Mouse (Mus musculus) lung, embryonic 16.5 days (tissue): ENCODE results near the gene Shb. TPM values are rescaled to one million over a fixed set of nuclear protein-coding genes. Genes with fewer than 3 reads are reported as not detected.

ENCODE experiments used
- ATAC-seq: fragments of 200-750 bp; cut with Nextera tagmentation; 2 replicates; pipeline ENCODE4 v1.8.0; 2017; ENCODE audit warnings: low read depth, mild to moderate bottlenecking, moderate library complexity
- H3K27ac ChIP-seq: fragments of 300-500 bp; sonication (generic); 2 replicates; pipeline ENCODE4 v1.5.1; 2014; ENCODE audit warnings: mild to moderate bottlenecking, control low read depth, low read length
- H3K27me3 ChIP-seq: fragments of 300-500 bp; sonication (generic); 2 replicates; pipeline ENCODE4 v1.6.1; 2014; ENCODE audit warnings: low read depth, low read length, mixed read lengths; ENCODE audit not compliant: control insufficient read depth, insufficient read depth
- H3K36me3 ChIP-seq: fragments of 300-500 bp; sonication (generic); 2 replicates; pipeline ENCODE4 v1.6.1; 2014; ENCODE audit warnings: low read length; ENCODE audit not compliant: control insufficient read depth, insufficient read depth
- H3K4me1 ChIP-seq: fragments of 300-500 bp; sonication (generic); replicated peaks from 2 replicates; pipeline ENCODE4 v1.6.1; 2014; ENCODE audit warnings: low read length, mixed read lengths; ENCODE audit not compliant: control insufficient read depth, insufficient read depth
- H3K4me2 ChIP-seq: fragments of 300-500 bp; sonication (generic); 2 replicates; pipeline ENCODE4 v1.6.1; 2014; ENCODE audit warnings: low read depth, low read length, control low read depth
- H3K4me3 ChIP-seq: fragments of 300-500 bp; sonication (generic); 2 replicates; pipeline ENCODE4 v1.5.1; 2014; ENCODE audit warnings: mild to moderate bottlenecking, low read length, control low read depth
- H3K9ac ChIP-seq: fragments of 300-500 bp; sonication (generic); 2 replicates; pipeline ENCODE4 v1.6.1; 2014; ENCODE audit warnings: low read length, control low read depth
- H3K9me3 ChIP-seq: fragments of 300-500 bp; sonication (generic); 2 replicates; pipeline ENCODE4 v1.6.1; 2016; ENCODE audit warnings: low read length; ENCODE audit not compliant: control insufficient read depth
- WGBS: fragments of 180-500 bp; shearing (Covaris S2); extraction: QIAGEN DNeasy Blood & Tissue Kit; methylation state at CpG from one replicate; pipeline ENCODE4 v1.1.7; 2014; 5-methylcytosine and 5-hydroxymethylcytosine counted together
- polyA plus RNA-seq: library from polyadenylated mRNA; unstranded; fragments of >200 nt; fragmentation: Nextera tagmentation; extraction: Ambion mirVana; gene quantifications from 2 replicates; pipeline ENCODE4 v1.2.1, GENCODE M21; 2015

The Shb gene
- polyA plus RNA-seq, 1 experiment from 2014 or later = 12.4 TPM

DNA sequence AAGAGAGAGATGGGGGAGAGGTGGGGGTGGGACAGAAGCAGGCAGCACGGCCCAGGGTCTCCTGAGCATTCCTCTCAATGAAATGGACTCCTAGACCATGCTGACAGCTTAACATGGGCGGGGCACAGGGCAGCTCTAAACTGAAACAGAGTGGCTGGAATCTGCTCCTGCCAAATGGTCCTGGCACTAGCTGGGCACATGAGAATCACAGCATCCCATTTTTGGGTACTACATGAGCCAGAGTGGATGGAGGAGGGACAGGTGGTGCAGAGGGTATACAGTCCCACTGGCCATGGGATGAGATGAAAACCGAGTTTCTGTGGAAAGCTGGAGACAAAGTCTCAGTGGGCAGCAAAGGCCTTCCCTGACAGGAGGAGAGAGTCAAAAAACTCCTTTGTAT lies 87.0 kb downstream of the Shb start:
- H3K9me3 ChIP-seq = no peaks in the 10 kb centered on the region
- ATAC-seq = no peak
- WGBS = 74% methylated on average over 3 of the region's 3 CpGs
- H3K4me1 ChIP-seq = peaks cover 6% of the 10 kb centered on the region
- no peak overlapping the region for H3K9ac ChIP-seq
- H3K4me3 ChIP-seq = no peak overlapping the region
- H3K4me2 ChIP-seq = no peak overlapping the region
- H3K27ac ChIP-seq = no peak overlapping the region
- peaks cover 9% of the 10 kb centered on the region; the same call in 1 of the 2 replicates for H3K36me3 ChIP-seq
- no peaks in the 10 kb centered on the region for H3K27me3 ChIP-seq

DNA sequence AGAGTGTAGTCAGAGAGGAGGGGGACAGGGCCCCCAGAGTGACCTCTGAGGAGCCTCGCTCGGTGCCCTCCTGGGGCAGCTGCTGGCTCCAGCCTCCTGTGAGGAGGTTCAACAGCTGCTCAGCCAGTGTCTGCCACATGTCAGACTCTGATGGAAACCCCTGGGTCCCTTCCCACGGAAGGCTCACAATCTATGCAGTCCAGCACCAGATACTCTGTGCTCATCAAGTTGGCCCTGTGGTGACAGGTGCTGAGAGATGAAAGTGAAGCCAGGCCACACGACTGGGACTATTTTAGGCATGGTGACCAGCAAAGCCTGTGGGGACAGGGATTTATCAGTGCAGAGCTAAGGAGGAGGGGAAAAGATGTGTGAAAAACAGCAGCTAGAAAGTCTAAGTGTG lies 87.5 kb downstream of the Shb start:
- ATAC-seq = no peak
- no peak overlapping the region for H3K27ac ChIP-seq
- H3K9me3 ChIP-seq = no peaks in the 10 kb centered on the region
- H3K36me3 ChIP-seq = peaks cover 10% of the 10 kb centered on the region; the same call in 1 of the 2 replicates
- WGBS = 55% methylated on average over 4 of the region's 4 CpGs
- H3K27me3 ChIP-seq = no peaks in the 10 kb centered on the region
- peaks cover 6% of the 10 kb centered on the region for H3K4me1 ChIP-seq
- no peak overlapping the region for H3K9ac ChIP-seq
- H3K4me3 ChIP-seq = no peak overlapping the region
- no peak overlapping the region for H3K4me2 ChIP-seq

DNA sequence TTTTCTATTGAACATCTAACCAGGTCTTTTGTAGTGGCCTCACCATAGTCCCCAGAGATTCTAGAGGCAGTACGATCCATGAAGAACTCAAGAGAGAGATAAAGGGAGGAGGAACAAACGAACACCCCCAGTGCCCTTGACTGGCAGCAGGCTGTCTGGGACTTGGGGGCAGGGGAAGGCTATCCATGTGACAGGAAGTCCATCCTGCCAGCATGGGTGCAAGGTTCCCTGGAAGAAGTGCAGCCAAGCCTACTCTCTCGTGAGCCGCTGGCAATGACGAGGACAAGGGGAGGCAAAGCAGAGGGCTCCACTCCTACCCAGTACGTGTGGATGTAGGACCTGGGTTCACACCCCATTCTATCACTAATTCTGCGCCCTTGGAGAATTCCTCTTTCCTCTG lies 88.6 kb downstream of the Shb start:
- WGBS = 64% methylated on average over 7 of the region's 7 CpGs
- peaks cover 10% of the 10 kb centered on the region; the same call in 1 of the 2 replicates for H3K36me3 ChIP-seq
- no peak overlapping the region for H3K9ac ChIP-seq
- ATAC-seq = no peak
- peaks cover 6% of the 10 kb centered on the region for H3K4me1 ChIP-seq
- no peak overlapping the region for H3K27ac ChIP-seq
- H3K27me3 ChIP-seq = no peaks in the 10 kb centered on the region
- no peak overlapping the region for H3K4me2 ChIP-seq
- no peaks in the 10 kb centered on the region for H3K9me3 ChIP-seq
- no peak overlapping the region for H3K4me3 ChIP-seq

DNA sequence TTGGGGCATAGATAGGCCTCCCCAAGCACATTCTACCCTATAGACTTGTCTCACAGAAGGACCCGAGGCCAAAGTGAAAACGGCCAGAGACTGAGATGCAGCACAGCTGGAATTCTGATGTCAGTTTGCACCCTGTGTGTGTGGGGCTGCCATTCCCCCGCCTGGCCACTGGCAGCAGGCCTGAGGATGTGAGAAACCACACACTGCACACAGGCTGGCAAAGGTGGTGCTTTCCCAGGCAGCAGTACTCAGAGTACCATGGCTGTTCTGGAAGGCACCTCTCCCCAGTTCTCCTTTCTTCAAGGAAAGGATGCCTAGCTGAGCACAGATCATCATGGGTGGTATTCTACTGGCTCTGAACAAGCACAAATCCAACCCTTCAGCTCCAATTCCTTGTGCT lies 90.0 kb downstream of the Shb start:
- Histone ChIP-seq H3K27ac (no peak overlapping the region), H3K9me3 (no peaks in the 10 kb centered on the region), H3K4me1 (0 out of 2 replicates have a peak, but pooled peaks cover 2% of the 10 kb centered on the region), H3K27me3 (no peaks in the 10 kb centered on the region), H3K9ac (no peak overlapping the region), H3K36me3 (peaks cover 10% of the 10 kb centered on the region; the same call in 1 of the 2 replicates), H3K4me2 (no peak overlapping the region), H3K4me3 (no peak overlapping the region)
- WGBS = 49% methylated on average over 3 of the region's 3 CpGs
- ATAC-seq = no peak

DNA sequence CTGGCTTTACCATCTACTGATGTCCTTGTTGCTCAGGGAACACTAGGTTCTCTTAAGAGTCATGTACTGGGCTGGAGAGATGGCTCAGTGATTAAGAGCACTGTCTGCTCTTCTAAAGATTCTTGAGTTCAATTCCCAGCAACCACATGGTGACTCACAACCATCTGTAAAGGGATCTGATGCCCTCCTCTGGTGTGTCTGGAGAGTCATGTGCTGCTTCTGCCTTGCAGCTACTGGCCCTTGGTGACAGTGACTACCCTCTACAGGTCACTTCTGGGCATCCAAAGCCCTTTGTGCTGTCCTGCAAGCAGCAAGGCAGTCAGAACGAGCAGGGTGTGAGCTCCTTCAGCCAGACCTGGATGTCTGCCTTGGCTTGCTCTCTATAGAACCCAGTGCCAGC lies 90.5 kb downstream of the Shb start:
- Histone ChIP-seq H3K9me3 (no peaks in the 10 kb centered on the region), H3K4me3 (no peak overlapping the region), H3K4me1 (0 out of 2 replicates have a peak, but pooled peaks cover 2% of the 10 kb centered on the region), H3K36me3 (peaks cover 10% of the 10 kb centered on the region; the same call in 1 of the 2 replicates), H3K27me3 (no peaks in the 10 kb centered on the region), H3K4me2 (no peak overlapping the region), H3K9ac (no peak overlapping the region), H3K27ac (no peak overlapping the region)
- no peak for ATAC-seq
- 46% methylated on average over 1 of the region's 1 CpGs for WGBS

DNA sequence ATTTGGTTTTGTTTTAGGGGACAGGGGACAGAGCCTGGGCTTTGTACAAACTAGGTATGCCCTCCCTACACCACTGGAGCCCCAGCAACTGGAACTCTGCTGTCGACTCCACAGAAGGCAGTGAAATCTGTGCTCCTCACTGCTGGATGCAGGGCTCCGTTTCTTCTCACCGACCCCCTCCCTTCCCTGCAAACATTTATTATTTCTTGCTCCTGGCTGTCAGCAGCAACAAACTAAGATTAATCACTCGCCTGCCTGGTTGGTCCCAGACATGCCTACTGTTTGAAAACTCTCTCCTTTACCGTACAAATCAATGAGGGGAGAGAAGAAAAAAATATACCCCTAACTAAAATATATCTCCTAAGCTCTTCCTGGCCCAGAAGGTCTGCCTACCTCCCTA lies 93.0 kb downstream of the Shb start:
- H3K4me3 ChIP-seq = no peak overlapping the region
- H3K27me3 ChIP-seq = no peaks in the 10 kb centered on the region
- H3K4me2 ChIP-seq = no peak overlapping the region
- H3K27ac ChIP-seq = no peak overlapping the region
- H3K4me1 ChIP-seq = peaks cover 13% of the 10 kb centered on the region
- peaks cover 6% of the 10 kb centered on the region; the same call in 1 of the 2 replicates for H3K36me3 ChIP-seq
- WGBS = 29% methylated on average over 5 of the region's 5 CpGs
- no peak for ATAC-seq
- no peak overlapping the region for H3K9ac ChIP-seq
- no peaks in the 10 kb centered on the region for H3K9me3 ChIP-seq

DNA sequence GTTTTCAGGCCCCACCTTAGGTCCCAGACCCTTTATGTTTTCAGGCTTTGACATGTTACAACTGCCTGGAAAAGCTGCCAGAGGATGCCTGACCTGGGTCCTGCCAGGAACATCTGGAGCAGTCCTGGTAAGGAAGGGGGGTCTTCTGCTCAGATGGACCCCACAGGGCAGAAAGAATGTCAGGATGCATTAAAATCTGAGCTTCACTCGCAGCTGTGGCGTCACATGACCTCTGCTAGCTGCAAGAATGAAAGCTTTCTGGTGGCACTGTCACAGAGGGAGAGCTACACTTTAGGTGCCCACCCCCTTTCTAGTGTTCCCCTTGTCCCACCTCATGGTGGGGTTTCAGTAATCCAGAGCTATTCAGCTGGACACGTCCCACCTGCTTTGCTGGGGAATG lies 95.3 kb downstream of the Shb start:
- no peak for ATAC-seq
- Histone ChIP-seq H3K4me1 (peaks cover 11% of the 10 kb centered on the region), H3K27me3 (no peaks in the 10 kb centered on the region), H3K9me3 (no peaks in the 10 kb centered on the region), H3K9ac (no peak overlapping the region), H3K4me3 (no peak overlapping the region), H3K36me3 (peaks cover 3% of the 10 kb centered on the region; the same call in 1 of the 2 replicates), H3K27ac (no peak overlapping the region), H3K4me2 (no peak overlapping the region)
- WGBS = 52% methylated on average over 3 of the region's 3 CpGs

DNA sequence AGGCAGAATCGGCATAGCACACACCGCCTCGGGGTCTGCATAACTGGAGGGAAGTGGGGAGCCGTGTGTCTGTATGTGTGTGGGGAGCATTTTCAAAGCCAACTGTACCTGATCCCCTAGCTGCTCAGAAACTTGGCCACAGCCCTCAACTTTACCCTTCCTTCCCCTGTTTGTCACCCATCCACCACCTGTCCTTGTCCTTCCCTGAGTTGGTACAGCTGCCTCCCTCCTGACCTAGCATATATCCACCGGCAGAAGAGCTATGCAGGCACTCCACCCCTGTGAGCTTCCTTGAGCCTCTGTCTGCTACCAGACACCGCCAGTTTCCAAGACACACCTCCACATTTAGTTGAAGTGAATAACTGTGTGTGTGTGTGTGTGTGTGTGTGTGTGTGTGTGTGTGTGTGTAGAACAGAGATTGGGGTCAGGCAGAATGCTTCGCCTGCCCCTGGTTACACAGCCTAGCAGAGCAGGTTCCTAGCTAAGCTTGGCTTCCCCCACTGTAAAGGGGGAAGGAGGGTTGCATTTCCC lies 95.8 kb downstream of the Shb start:
- no peak overlapping the region for H3K27ac ChIP-seq
- peaks cover 11% of the 10 kb centered on the region for H3K4me1 ChIP-seq
- no peak overlapping the region for H3K4me3 ChIP-seq
- 0 out of 2 replicates have a peak, but pooled peaks have one; percentile 6 for ATAC-seq
- peaks cover 3% of the 10 kb centered on the region; the same call in 1 of the 2 replicates for H3K36me3 ChIP-seq
- no peak overlapping the region for H3K9ac ChIP-seq
- H3K4me2 ChIP-seq = no peak overlapping the region
- H3K27me3 ChIP-seq = no peaks in the 10 kb centered on the region
- no peaks in the 10 kb centered on the region for H3K9me3 ChIP-seq
- 59% methylated on average over 7 of the region's 7 CpGs for WGBS

DNA sequence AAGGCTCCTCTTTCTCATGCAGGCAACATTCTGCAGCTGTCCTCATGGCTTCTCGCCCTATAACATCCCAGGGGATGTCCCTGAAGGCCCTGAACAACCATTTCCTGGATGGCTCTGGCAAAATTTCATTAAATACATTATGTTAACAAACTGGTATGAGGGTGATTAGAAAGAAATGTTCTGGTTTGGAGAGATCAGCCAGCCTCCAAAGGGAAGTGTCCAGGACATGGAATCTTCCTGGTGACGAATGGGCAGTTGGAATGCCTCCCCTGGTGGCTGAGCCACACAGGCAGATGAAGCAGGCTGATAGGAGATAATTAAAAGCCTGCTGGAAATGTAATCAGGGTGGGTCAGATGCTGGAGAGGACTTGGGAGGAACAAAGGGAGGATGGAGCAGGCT lies 96.4 kb downstream of the Shb start:
- peak; percentile 23; the same call in 1 of the 2 replicates for ATAC-seq

More for the DNA sequence above, 96.4 kb downstream of the Shb start:
- Histone ChIP-seq H3K27me3 (no peaks in the 10 kb centered on the region), H3K36me3 (peaks cover 3% of the 10 kb centered on the region; the same call in 1 of the 2 replicates), H3K27ac (no peak overlapping the region), H3K9ac (no peak overlapping the region), H3K9me3 (no peaks in the 10 kb centered on the region), H3K4me1 (peaks cover 11% of the 10 kb centered on the region), H3K4me2 (no peak overlapping the region), H3K4me3 (no peak overlapping the region)
- WGBS = 43% methylated on average over 2 of the region's 2 CpGs
